Mouse (Mus musculus) midbrain, embryonic 12.5 days (tissue): ENCODE data around the gene Cmc1. TPM values are rescaled to one million over a fixed set of nuclear protein-coding genes. Genes with fewer than 3 reads are reported as not detected.

Experiments used
- ATAC-seq: fragments of 200-750 bp; cut with Nextera tagmentation; 2 replicates; pipeline ENCODE4 v1.8.0; 2017; ENCODE audit warnings: low read depth, moderate TSS enrichment, moderate library complexity; ENCODE audit not compliant: low FRiP score
- H3K27ac ChIP-seq: fragments of 300-500 bp; sonication (generic); replicated peaks from 2 replicates; pipeline ENCODE4 v1.5.1; 2016; ENCODE audit warnings: mild to moderate bottlenecking
- H3K27me3 ChIP-seq: fragments of 300-500 bp; sonication (generic); 2 replicates; pipeline ENCODE4 v1.6.1; 2016; ENCODE audit warnings: mild to moderate bottlenecking
- H3K36me3 ChIP-seq: fragments of 300-500 bp; sonication (generic); 2 replicates; pipeline ENCODE4 v1.6.1; 2016
- H3K4me1 ChIP-seq: fragments of 300-500 bp; sonication (generic); 2 replicates; pipeline ENCODE4 v1.6.1; 2016
- H3K4me2 ChIP-seq: fragments of 300-500 bp; sonication (generic); replicated peaks from 2 replicates; pipeline ENCODE4 v1.6.1; 2016; ENCODE audit warnings: mild to moderate bottlenecking, moderate library complexity
- H3K4me3 ChIP-seq: fragments of 300-500 bp; sonication (generic); 2 replicates; pipeline ENCODE4 v1.5.1; 2016; ENCODE audit warnings: mild to moderate bottlenecking
- H3K9ac ChIP-seq: fragments of 300-500 bp; sonication (generic); replicated peaks from 2 replicates; pipeline ENCODE4 v1.6.1; 2016; ENCODE audit warnings: mild to moderate bottlenecking, moderate library complexity
- H3K9me3 ChIP-seq: fragments of 300-500 bp; sonication (generic); 2 replicates; pipeline ENCODE4 v1.6.1; 2016; ENCODE audit warnings: mild to moderate bottlenecking
- WGBS: fragments of 180-500 bp; shearing (Covaris S2); methylation state at CpG from one replicate; pipeline ENCODE4 v1.1.7; 2016; 5-methylcytosine and 5-hydroxymethylcytosine counted together
- polyA plus RNA-seq: library from polyadenylated mRNA; unstranded; fragments of >200 nt; fragmentation: Nextera tagmentation; extraction: Ambion mirVana; gene quantifications from 2 replicates; pipeline ENCODE4 v1.2.1, GENCODE M21; 2016

The Cmc1 gene
- polyA plus RNA-seq, result 44.6 and 45.0 TPM in 2 replicates

- H3K4me1 ChIP-seq, result peaks cover 6% of the 10 kb centered on the region; the same call in 1 of the 2 replicates
- H3K9ac ChIP-seq, result peak within 1 kb of the TSS; percentile 79
- H3K36me3 ChIP-seq, result no peaks in the 10 kb centered on the region
- H3K4me2 ChIP-seq, result peak within 1 kb of the TSS; percentile 59
- ATAC-seq, result peak; percentile 97
- 0 out of 2 replicates have a peak, but pooled peaks cover 8% of the 10 kb centered on the region for H3K27me3 ChIP-seq
- H3K27ac ChIP-seq, result peak within 1 kb of the TSS; percentile 68
- H3K4me3 ChIP-seq, result peak within 1 kb of the TSS; percentile 78
- no peaks in the 10 kb centered on the region for H3K9me3 ChIP-seq
- 3% methylated on average over 53 of the region's 58 CpGs for WGBS
These were observed at the start of gene Cmc1 for GRCm38 (mm10) chr9:118149407-118150402. TSS of gene Cmc1 (minus strand) at chr9:118150177.

DNA sequence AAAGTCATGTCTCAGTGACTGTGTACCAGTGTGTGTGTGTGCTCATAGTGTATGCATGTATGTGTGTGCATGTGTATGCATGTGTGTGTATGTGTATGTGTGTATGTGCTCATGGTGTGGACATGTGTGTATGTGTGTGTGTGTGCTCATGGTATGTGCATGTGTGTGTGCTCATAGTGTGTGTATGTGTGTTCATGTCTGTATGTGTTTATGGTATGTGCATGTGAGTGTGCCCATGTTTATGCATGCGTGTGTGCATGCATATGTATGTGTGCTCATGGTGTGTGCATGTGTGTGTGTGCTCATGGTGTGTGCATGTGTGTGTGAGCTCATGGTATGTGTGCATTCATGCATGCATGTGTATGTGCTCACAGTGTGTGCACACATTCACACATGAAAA is 48.6 kb upstream of the Cmc1 start:
- Histone ChIP-seq H3K9ac (no peak overlapping the region), H3K27me3 (no peaks in the 10 kb centered on the region), H3K27ac (no peak overlapping the region), H3K4me2 (no peak overlapping the region), H3K9me3 (no peaks in the 10 kb centered on the region), H3K4me3 (no peak overlapping the region), H3K36me3 (no peaks in the 10 kb centered on the region), H3K4me1 (peaks cover 7% of the 10 kb centered on the region)
- WGBS, result 91% methylated on average over 1 of the region's 1 CpGs
- no peak for ATAC-seq

DNA sequence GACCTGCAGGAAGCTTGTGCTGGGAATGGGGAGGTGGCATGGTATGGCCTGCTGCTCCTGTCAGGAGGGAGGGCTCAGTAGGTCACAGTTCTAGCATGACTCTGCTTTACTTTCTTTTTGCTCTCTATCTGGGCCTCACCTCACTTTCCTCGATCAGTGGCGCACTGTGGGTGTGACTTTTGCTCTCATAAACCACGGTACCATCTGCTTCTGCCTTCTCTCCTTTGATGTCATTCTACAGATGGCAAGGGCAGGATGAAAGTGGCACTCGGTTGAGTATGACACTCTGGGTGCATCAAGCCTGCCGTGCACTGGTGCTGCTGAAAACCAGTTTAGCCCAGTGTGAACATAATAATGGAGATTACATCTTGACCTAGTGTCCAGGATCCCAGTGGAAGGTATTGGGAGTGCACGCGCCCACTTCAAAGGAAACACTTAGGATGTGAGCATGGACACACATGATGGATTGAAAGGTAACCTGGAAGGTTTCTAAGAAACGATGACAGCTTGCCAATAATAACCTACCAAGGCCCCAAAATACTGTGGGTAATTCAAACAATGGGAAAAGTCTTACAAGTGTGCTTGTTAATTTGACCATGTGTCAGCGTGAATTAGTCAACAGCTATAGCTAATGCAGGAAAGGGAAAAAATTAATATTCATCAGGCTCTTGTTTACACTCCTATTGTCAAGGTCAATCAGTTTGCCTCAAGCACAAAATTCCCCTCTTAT is 46.8 kb upstream of the Cmc1 start:
- H3K9me3 ChIP-seq, result no peaks in the 10 kb centered on the region
- H3K27me3 ChIP-seq, result peaks cover 3% of the 10 kb centered on the region; the same call in 1 of the 2 replicates
- no peak overlapping the region for H3K4me2 ChIP-seq
- H3K9ac ChIP-seq, result no peak overlapping the region
- no peak for ATAC-seq
- no peaks in the 10 kb centered on the region for H3K36me3 ChIP-seq
- H3K4me1 ChIP-seq, result peaks cover 7% of the 10 kb centered on the region
- no peak overlapping the region for H3K4me3 ChIP-seq
- H3K27ac ChIP-seq, result no peak overlapping the region
- 87% methylated on average over 9 of the region's 9 CpGs for WGBS

- Histone ChIP-seq H3K9me3 (no peaks in the 10 kb centered on the region), H3K4me3 (no peak overlapping the region), H3K9ac (no peak overlapping the region), H3K4me1 (peaks cover 7% of the 10 kb centered on the region), H3K27me3 (peaks cover 7% of the 10 kb centered on the region; the same call in 1 of the 2 replicates), H3K4me2 (no peak overlapping the region), H3K27ac (no peak overlapping the region), H3K36me3 (no peaks in the 10 kb centered on the region)
- ATAC-seq, result no peak
- WGBS, result 93% methylated on average over 1 of the region's 1 CpGs
These were observed 43.3 kb upstream of the Cmc1 start for GRCm38 (mm10) chr9:118193263-118193662.

GRCm38 (mm10) chr9:118191276-118191675 is 41.3 kb upstream of the Cmc1 start:
- H3K9ac ChIP-seq, result no peak overlapping the region
- H3K9me3 ChIP-seq, result no peaks in the 10 kb centered on the region
- H3K4me3 ChIP-seq, result no peak overlapping the region
- no peaks in the 10 kb centered on the region for H3K36me3 ChIP-seq
- H3K27me3 ChIP-seq, result peaks cover 7% of the 10 kb centered on the region; the same call in 1 of the 2 replicates
- no peak overlapping the region for H3K27ac ChIP-seq
- ATAC-seq, result no peak
- H3K4me2 ChIP-seq, result no peak overlapping the region
- H3K4me1 ChIP-seq, result peaks cover 16% of the 10 kb centered on the region
- WGBS, result 83% methylated on average over 10 of the region's 10 CpGs

- WGBS, result 92% methylated on average over 6 of the region's 6 CpGs
- no peak for ATAC-seq
These were observed 38.4 kb upstream of the Cmc1 start for GRCm38 (mm10) chr9:118188374-118188773.

DNA sequence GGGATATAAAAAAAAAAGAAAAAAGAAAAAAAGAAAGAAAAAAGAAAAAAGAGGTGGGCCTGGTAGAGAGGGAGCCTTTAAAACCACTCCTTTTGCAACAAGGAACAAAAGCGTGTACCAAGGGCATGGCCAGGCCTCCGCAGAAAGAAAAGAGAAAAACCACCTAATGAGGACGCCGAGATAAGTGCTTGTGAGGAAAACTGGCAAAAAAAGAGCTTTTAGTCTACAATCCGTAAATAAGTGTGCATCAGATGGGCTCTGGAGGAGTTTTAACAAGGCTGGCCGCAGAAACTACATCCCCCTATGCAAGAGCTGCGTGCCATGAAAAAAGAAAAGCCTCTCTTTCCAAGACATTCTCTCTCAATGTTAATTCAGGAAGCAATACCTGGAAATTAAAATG is 37.4 kb upstream of the Cmc1 start:
- Histone ChIP-seq H3K27me3 (peaks cover 7% of the 10 kb centered on the region; the same call in 1 of the 2 replicates), H3K4me2 (no peak overlapping the region), H3K4me1 (peaks cover 9% of the 10 kb centered on the region; the same call in 1 of the 2 replicates), H3K4me3 (no peak overlapping the region), H3K27ac (no peak overlapping the region), H3K36me3 (no peaks in the 10 kb centered on the region), H3K9ac (no peak overlapping the region), H3K9me3 (no peaks in the 10 kb centered on the region)
- 71% methylated on average over 7 of the region's 7 CpGs for WGBS
- ATAC-seq, result no peak

More at GRCm38 (mm10) chr9:118188374-118188773, 38.4 kb upstream of the Cmc1 start:
- H3K4me1 ChIP-seq, result peaks cover 9% of the 10 kb centered on the region; the same call in 1 of the 2 replicates
- no peak overlapping the region for H3K4me3 ChIP-seq
- H3K27me3 ChIP-seq, result peaks cover 7% of the 10 kb centered on the region; the same call in 1 of the 2 replicates
- H3K36me3 ChIP-seq, result no peaks in the 10 kb centered on the region
- no peak overlapping the region for H3K4me2 ChIP-seq
- H3K9me3 ChIP-seq, result no peaks in the 10 kb centered on the region
- no peak overlapping the region for H3K9ac ChIP-seq
- H3K27ac ChIP-seq, result no peak overlapping the region

DNA sequence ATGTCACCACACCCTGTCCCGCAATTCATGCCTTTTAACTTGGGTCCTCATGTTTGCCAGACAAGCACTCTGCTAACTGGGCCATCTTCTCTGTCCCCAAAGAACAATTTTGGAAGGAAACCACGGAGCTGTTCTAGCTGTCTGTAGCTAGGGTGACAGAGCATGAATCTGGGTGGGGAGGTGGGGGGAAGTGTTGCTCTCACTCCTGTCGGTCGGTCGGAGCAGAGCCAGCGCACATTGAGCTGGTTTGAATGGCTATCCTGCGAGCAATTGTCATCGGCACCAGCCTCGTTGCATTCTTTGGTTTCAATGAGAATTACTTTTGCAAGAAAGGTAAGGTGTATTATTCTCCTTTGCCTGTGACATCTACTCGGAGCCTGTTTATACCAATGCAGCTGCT is 36.8 kb upstream of the Cmc1 start:
- no peak overlapping the region for H3K4me2 ChIP-seq
- peaks cover 9% of the 10 kb centered on the region; the same call in 1 of the 2 replicates for H3K4me1 ChIP-seq
- no peak for ATAC-seq
- H3K9ac ChIP-seq, result no peak overlapping the region
- H3K27me3 ChIP-seq, result 0 out of 2 replicates have a peak, but pooled peaks cover 3% of the 10 kb centered on the region
- H3K36me3 ChIP-seq, result no peaks in the 10 kb centered on the region
- H3K4me3 ChIP-seq, result no peak overlapping the region
- WGBS, result 83% methylated on average over 10 of the region's 10 CpGs
- H3K27ac ChIP-seq, result no peak overlapping the region
- H3K9me3 ChIP-seq, result no peaks in the 10 kb centered on the region

DNA sequence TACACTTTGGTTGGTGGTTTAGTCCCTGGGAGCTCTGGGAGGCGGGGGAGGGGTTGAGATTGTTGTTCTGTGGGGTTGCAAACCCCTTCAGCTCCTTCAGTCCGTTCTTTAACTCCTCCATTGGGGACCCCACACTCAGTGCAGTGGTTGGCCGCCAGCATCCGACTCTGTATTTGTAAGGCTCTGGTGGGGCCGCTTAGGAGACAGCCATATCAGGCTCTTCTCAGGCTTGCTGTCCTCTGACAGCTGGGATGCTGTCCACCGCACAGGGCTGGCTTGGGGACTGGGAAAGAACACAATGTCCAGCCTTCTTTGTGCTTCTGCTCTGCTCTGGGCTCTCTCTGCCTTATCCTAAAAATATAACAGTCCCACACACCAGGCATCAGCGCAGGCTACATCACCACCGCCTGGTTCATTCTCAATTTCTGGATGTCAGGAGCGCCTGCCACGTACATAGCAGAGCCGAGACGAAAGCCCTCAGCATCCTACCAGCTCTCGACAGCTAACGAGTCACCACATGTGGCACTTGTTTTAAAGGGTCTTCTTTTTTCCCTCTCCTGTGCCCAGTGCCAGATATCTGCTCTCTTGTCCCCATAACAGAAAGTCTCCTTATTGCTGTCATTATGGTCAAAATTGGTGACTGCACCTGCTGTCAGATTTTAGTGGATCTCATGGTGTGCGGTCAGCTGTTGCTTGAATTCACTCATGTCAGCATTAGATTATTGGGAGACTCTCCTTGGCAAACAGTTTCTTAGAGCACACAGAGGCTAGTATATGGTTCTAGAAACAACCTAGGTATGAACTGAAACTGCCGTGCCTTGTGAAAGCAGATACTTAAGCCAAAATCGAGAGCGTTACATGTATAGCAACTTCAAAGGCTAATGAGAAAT is 29.4 kb upstream of the Cmc1 start:
- Histone ChIP-seq H3K9ac (no peak overlapping the region), H3K4me1 (no peaks in the 10 kb centered on the region), H3K4me3 (no peak overlapping the region), H3K36me3 (no peaks in the 10 kb centered on the region), H3K27ac (no peak overlapping the region), H3K4me2 (no peak overlapping the region), H3K9me3 (no peaks in the 10 kb centered on the region), H3K27me3 (no peaks in the 10 kb centered on the region)
- 86% methylated on average over 18 of the region's 18 CpGs for WGBS
- ATAC-seq, result no peak

- no peak for ATAC-seq
- WGBS, result 81% methylated on average over 3 of the region's 3 CpGs
- no peaks in the 10 kb centered on the region for H3K4me1 ChIP-seq
- no peaks in the 10 kb centered on the region for H3K36me3 ChIP-seq
- no peak overlapping the region for H3K4me2 ChIP-seq
- H3K9ac ChIP-seq, result no peak overlapping the region
- H3K9me3 ChIP-seq, result no peaks in the 10 kb centered on the region
- no peak overlapping the region for H3K27ac ChIP-seq
- H3K4me3 ChIP-seq, result no peak overlapping the region
- H3K27me3 ChIP-seq, result no peaks in the 10 kb centered on the region
These were observed 26.7 kb upstream of the Cmc1 start for GRCm38 (mm10) chr9:118176687-118177086.

- Histone ChIP-seq H3K27ac (no peak overlapping the region), H3K4me1 (no peaks in the 10 kb centered on the region), H3K9ac (no peak overlapping the region), H3K9me3 (0 out of 2 replicates have a peak, but pooled peaks cover 3% of the 10 kb centered on the region), H3K36me3 (no peaks in the 10 kb centered on the region), H3K27me3 (no peaks in the 10 kb centered on the region), H3K4me3 (no peak overlapping the region), H3K4me2 (no peak overlapping the region)
- WGBS, result 94% methylated on average over 4 of the region's 4 CpGs
- ATAC-seq, result no peak
These were observed 25.4 kb upstream of the Cmc1 start for GRCm38 (mm10) chr9:118175411-118175810.
